Comparison of ENCODE assay signal across 13 mouse cellular contexts in the genomic region with DNA sequence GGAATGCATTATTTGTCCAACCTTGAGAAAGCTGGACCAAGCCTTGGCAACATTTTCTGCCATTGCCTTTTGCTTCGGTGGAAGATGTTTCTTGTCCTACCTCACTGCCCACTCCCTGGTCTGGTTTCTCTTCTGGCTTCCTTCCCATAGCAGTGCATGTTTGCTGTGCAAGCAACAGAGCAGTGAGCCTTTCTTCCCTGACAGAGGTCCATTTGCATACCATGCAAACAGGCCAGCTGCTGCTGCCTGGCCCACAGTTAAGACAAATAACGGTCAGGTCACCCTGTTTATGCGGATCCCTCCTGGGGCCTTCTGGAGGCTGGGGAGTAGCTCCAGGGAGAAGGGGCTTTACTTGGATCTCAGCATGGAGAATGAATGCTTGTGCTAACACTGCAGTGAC.
DNase-seq lines count a peak whose midpoint lies in the region; ATAC-seq and TF ChIP-seq lines count a peak whose summit lies in the region.
"Had no signal": no experiment of that assay in that cellular context is flagged by ENCODE, and none has a peak within 500 bp of the region (broad histone marks: within the 10 kb centered on the region; RNA-seq: fewer than 3 reads in every experiment).

No protein-coding gene starts in this region.

- TF ChIP-seq CTCF in midbrain, postnatal 0 days (IDR thresholded peaks at IDR 0.05) = no peak

- peak overlapping the region; percentile 60 for H3K27ac ChIP-seq in midbrain, embryonic 12.5 days (replicated peaks)
- H3K27ac ChIP-seq in midbrain, postnatal 0 days (ENCODE audit: low read depth, low read length) = no peak overlapping the region
- no peak overlapping the region for H3K27ac ChIP-seq in forebrain, embryonic 13.5 days
- no peak overlapping the region for H3K27ac ChIP-seq in hindbrain, embryonic 16.5 days (ENCODE audit: low read depth, low read length)
- H3K27ac ChIP-seq in liver, embryonic 11.5 days (ENCODE audit: low read depth, low read length) = no peak overlapping the region
- H3K27ac ChIP-seq: embryonic facial prominence, embryonic 10.5 days; gastrocnemius, adult 2 months had no signal

- no peaks in the 10 kb centered on the region for H3K27me3 ChIP-seq in midbrain, embryonic 12.5 days
- H3K27me3 ChIP-seq in midbrain, postnatal 0 days (ENCODE audit: insufficient read depth, low read length) = no peaks in the 10 kb centered on the region
- H3K27me3 ChIP-seq in forebrain, embryonic 13.5 days = no peaks in the 10 kb centered on the region
- H3K27me3 ChIP-seq in hindbrain, embryonic 16.5 days (replicated peaks; ENCODE audit: control insufficient read depth, insufficient read depth, low read length) = no peaks in the 10 kb centered on the region
- no peaks in the 10 kb centered on the region for H3K27me3 ChIP-seq in liver, embryonic 11.5 days (replicated peaks; ENCODE audit: control insufficient read depth, insufficient read depth, low read length)

- H3K9me3 ChIP-seq in midbrain, embryonic 12.5 days = no peaks in the 10 kb centered on the region
- no peaks in the 10 kb centered on the region for H3K9me3 ChIP-seq in midbrain, postnatal 0 days (ENCODE audit: low read length)
- H3K9me3 ChIP-seq in forebrain, embryonic 13.5 days (replicated peaks) = no peaks in the 10 kb centered on the region
- no peaks in the 10 kb centered on the region for H3K9me3 ChIP-seq in hindbrain, embryonic 16.5 days (ENCODE audit: control insufficient read depth, low read length)
- H3K9me3 ChIP-seq in liver, embryonic 11.5 days (ENCODE audit: control insufficient read depth, low read length) = no peaks in the 10 kb centered on the region
- H3K9me3 ChIP-seq: embryonic facial prominence, embryonic 10.5 days had no signal

- peak; percentile 82 for ATAC-seq in midbrain, embryonic 12.5 days (ENCODE audit: low FRiP score, low read depth)
- no peak for ATAC-seq in midbrain, postnatal 0 days (ENCODE audit: low FRiP score)
- peak; percentile 75; the same call in 1 of the 2 replicates for ATAC-seq in forebrain, embryonic 13.5 days
- peak; percentile 48; the same call in 1 of the 2 replicates for ATAC-seq in hindbrain, embryonic 16.5 days
- ATAC-seq in liver, embryonic 11.5 days (replicated peaks; ENCODE audit: low FRiP score) = no peak

- no peak for DNase-seq in midbrain, postnatal 0 days (ENCODE audit: low spot score)
- no peak for DNase-seq in urinary bladder, postnatal 36 days (ENCODE audit: low spot score in 2 of 2)
- DNase-seq in liver, embryonic 11.5 days (ENCODE audit: low spot score) = no peak
- no peak for DNase-seq in heart, adult 18-20 months
- DNase-seq: cerebellum, adult 18-20 months; gastrocnemius, adult 2 months; kidney, adult 11 months; kidney, postnatal 25 days; layer of hippocampus, postnatal 36 days had no signal

- 28% methylated on average over 3 of the region's 3 CpGs for WGBS in midbrain, embryonic 12.5 days
- WGBS in midbrain, postnatal 0 days = 33% methylated on average over 3 of the region's 3 CpGs
- 32% methylated on average over 3 of the region's 3 CpGs for WGBS in forebrain, embryonic 13.5 days
- 27% methylated on average over 3 of the region's 3 CpGs for WGBS in hindbrain, embryonic 16.5 days
- WGBS in liver, embryonic 11.5 days = 32% methylated on average over 3 of the region's 3 CpGs

- H3K36me3 ChIP-seq in midbrain, embryonic 12.5 days = no peaks in the 10 kb centered on the region
- no peaks in the 10 kb centered on the region for H3K36me3 ChIP-seq in midbrain, postnatal 0 days (ENCODE audit: insufficient read depth, low read length)
- no peaks in the 10 kb centered on the region for H3K36me3 ChIP-seq in forebrain, embryonic 13.5 days (ENCODE audit: poor library complexity, severe bottlenecking)
- no peaks in the 10 kb centered on the region for H3K36me3 ChIP-seq in hindbrain, embryonic 16.5 days (ENCODE audit: control insufficient read depth, insufficient read depth, low read length)
- no peaks in the 10 kb centered on the region for H3K36me3 ChIP-seq in liver, embryonic 11.5 days (ENCODE audit: control insufficient read depth, insufficient read depth, low read length)
- H3K36me3 ChIP-seq: embryonic facial prominence, embryonic 10.5 days had no signal

- H3K4me1 ChIP-seq in midbrain, embryonic 12.5 days = peaks cover 6% of the 10 kb centered on the region
- no peaks in the 10 kb centered on the region for H3K4me1 ChIP-seq in midbrain, postnatal 0 days (ENCODE audit: insufficient read depth, low read length)
- peaks cover 6% of the 10 kb centered on the region for H3K4me1 ChIP-seq in forebrain, embryonic 13.5 days
- H3K4me1 ChIP-seq in hindbrain, embryonic 16.5 days (ENCODE audit: control insufficient read depth, insufficient read depth, low read depth, low read length) = no peaks in the 10 kb centered on the region
- H3K4me1 ChIP-seq in liver, embryonic 11.5 days (replicated peaks; ENCODE audit: control insufficient read depth, insufficient read depth, low read length) = no peaks in the 10 kb centered on the region

- H3K4me2 ChIP-seq in midbrain, embryonic 12.5 days (replicated peaks) = no peak overlapping the region
- no peak overlapping the region for H3K4me2 ChIP-seq in midbrain, postnatal 0 days (ENCODE audit: low read depth, low read length, poor library complexity, severe bottlenecking)
- no peak overlapping the region for H3K4me2 ChIP-seq in forebrain, embryonic 13.5 days
- no peak overlapping the region for H3K4me2 ChIP-seq in hindbrain, embryonic 16.5 days (ENCODE audit: low read length)
- no peak overlapping the region for H3K4me2 ChIP-seq in liver, embryonic 11.5 days

- H3K9ac ChIP-seq in midbrain, embryonic 12.5 days (replicated peaks) = no peak overlapping the region
- H3K9ac ChIP-seq in midbrain, postnatal 0 days (replicated peaks; ENCODE audit: low read length, poor library complexity, severe bottlenecking) = no peak overlapping the region
- no peak overlapping the region for H3K9ac ChIP-seq in forebrain, embryonic 13.5 days
- no peak overlapping the region for H3K9ac ChIP-seq in hindbrain, embryonic 16.5 days (ENCODE audit: low read depth, low read length)
- no peak overlapping the region for H3K9ac ChIP-seq in liver, embryonic 11.5 days (ENCODE audit: low read depth, low read length)

- no peak overlapping the region for H3K4me3 ChIP-seq in midbrain, embryonic 12.5 days
- no peak overlapping the region for H3K4me3 ChIP-seq in midbrain, postnatal 0 days (ENCODE audit: low read depth, low read length)
- no peak overlapping the region for H3K4me3 ChIP-seq in forebrain, embryonic 13.5 days
- no peak overlapping the region for H3K4me3 ChIP-seq in hindbrain, embryonic 16.5 days (ENCODE audit: low read length)
- no peak overlapping the region for H3K4me3 ChIP-seq in liver, embryonic 11.5 days (ENCODE audit: low read depth, low read length)
- H3K4me3 ChIP-seq: embryonic facial prominence, embryonic 10.5 days; gastrocnemius, adult 2 months had no signal

Comparison
In these comparisons a context has a peak if more than half of its experiments do, and no peak if none do; other contexts are left out.
1. ATAC-seq: peak in midbrain, embryonic 12.5 days (single experiment), forebrain, embryonic 13.5 days (single experiment) and hindbrain, embryonic 16.5 days (single experiment); none in midbrain, postnatal 0 days (single experiment) and liver, embryonic 11.5 days (single experiment).